In the genomic region with DNA sequence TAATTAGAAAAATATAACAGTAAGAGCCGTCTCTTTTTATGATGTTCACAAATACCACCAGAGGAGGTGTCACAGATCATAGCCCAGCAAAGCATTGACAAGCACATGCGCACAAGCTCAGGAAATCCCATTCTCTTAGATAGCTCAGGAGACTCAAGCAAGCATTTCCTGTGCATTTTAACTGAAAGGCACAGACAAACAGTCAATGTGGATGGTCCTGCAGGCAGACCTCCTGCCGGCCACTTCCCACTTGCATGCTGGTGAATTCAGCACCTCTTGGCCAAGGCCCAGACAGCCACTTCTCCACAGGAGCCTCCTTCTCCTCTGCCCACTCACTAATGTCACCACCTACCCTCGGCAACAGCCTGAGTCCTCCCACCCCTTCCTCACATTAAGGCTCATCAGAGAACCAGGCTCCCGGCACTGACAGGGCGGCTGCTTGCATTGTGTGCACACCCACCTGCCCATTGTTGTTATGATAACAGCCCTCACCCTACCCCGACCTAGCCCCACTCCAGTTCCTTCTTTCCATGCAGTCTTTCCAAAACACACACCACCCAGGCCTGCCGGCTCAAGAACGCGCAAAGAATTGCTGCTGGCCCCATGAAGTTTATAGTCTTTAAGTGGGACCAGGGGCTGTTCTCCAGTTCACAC, we compare ENCODE assay signal across 15 mouse cellular contexts.
DNase-seq lines count a peak whose midpoint lies in the region; ATAC-seq lines count a peak whose summit lies in the region.
"Had no signal": no experiment of that assay in that cellular context is flagged by ENCODE, and none has a peak within 500 bp of the region (broad histone marks: within the 10 kb centered on the region; RNA-seq: fewer than 3 reads in every experiment).

No protein-coding gene starts in this region.

- H3K4me2 ChIP-seq in hindbrain, embryonic 13.5 days: no peak overlapping the region
- no peak overlapping the region for H3K4me2 ChIP-seq in hindbrain, embryonic 14.5 days (replicated peaks)
- H3K4me2 ChIP-seq: hindbrain, embryonic 15.5 days; limb, embryonic 13.5 days; midbrain, embryonic 12.5 days had no signal

- DNase-seq in hindbrain, embryonic 14.5 days (ENCODE audit: low spot score): no peak
- DNase-seq in right cerebral cortex, adult 18-20 months: peak; percentile 18
- no peak for DNase-seq in right cerebral cortex, postnatal 4 days
- DNase-seq in urinary bladder, adult 18-20 months (ENCODE audit: low spot score in 2 of 2): no peak
- no peak for DNase-seq in adipocyte (ENCODE audit: low spot score)
- DNase-seq: adrenal gland, postnatal 14 days; heart, adult 18-20 months; kidney, adult 9 months; lung, adult 2 months had no signal

- H3K27ac ChIP-seq in hindbrain, embryonic 13.5 days: no peak overlapping the region
- H3K27ac ChIP-seq in hindbrain, embryonic 14.5 days: no peak overlapping the region
- H3K27ac ChIP-seq: hindbrain, embryonic 15.5 days; left cerebral cortex, adult 2 months; limb, embryonic 13.5 days; midbrain, embryonic 12.5 days had no signal

- no peak overlapping the region for H3K4me3 ChIP-seq in hindbrain, embryonic 13.5 days
- no peak overlapping the region for H3K4me3 ChIP-seq in hindbrain, embryonic 14.5 days (replicated peaks; ENCODE audit: low read length)
- H3K4me3 ChIP-seq: hindbrain, embryonic 15.5 days; left cerebral cortex, adult 2 months; limb, embryonic 13.5 days; midbrain, embryonic 12.5 days had no signal

- no peaks in the 10 kb centered on the region for H3K36me3 ChIP-seq in hindbrain, embryonic 13.5 days
- H3K36me3 ChIP-seq in hindbrain, embryonic 14.5 days (replicated peaks; ENCODE audit: control insufficient read depth, insufficient read depth): no peaks in the 10 kb centered on the region
- H3K36me3 ChIP-seq: hindbrain, embryonic 15.5 days; limb, embryonic 13.5 days; midbrain, embryonic 12.5 days had no signal

- 68% methylated on average over 10 of the region's 10 CpGs for WGBS in hindbrain, embryonic 13.5 days
- 69% methylated on average over 10 of the region's 10 CpGs for WGBS in hindbrain, embryonic 14.5 days

- ATAC-seq in hindbrain, embryonic 13.5 days (ENCODE audit: low FRiP score): peak; percentile 47
- ATAC-seq in hindbrain, embryonic 14.5 days (ENCODE audit: low FRiP score): no peak
- ATAC-seq in megakaryocyte progenitor cell, adult 5-6 weeks (replicated peaks; ENCODE audit: poor library complexity): peak; percentile 71

- H3K9me3 ChIP-seq in hindbrain, embryonic 13.5 days: no peaks in the 10 kb centered on the region
- H3K9me3 ChIP-seq in hindbrain, embryonic 14.5 days (ENCODE audit: control insufficient read depth, low read length): no peaks in the 10 kb centered on the region
- H3K9me3 ChIP-seq: hindbrain, embryonic 15.5 days; limb, embryonic 13.5 days; midbrain, embryonic 12.5 days had no signal

- H3K9ac ChIP-seq in hindbrain, embryonic 13.5 days: 0 out of 2 replicates have a peak overlapping the region, but pooled peaks have one; percentile 29
- no peak overlapping the region for H3K9ac ChIP-seq in hindbrain, embryonic 14.5 days
- H3K9ac ChIP-seq: hindbrain, embryonic 15.5 days; limb, embryonic 13.5 days; midbrain, embryonic 12.5 days had no signal

- no peaks in the 10 kb centered on the region for H3K27me3 ChIP-seq in hindbrain, embryonic 13.5 days
- no peaks in the 10 kb centered on the region for H3K27me3 ChIP-seq in hindbrain, embryonic 14.5 days (ENCODE audit: control insufficient read depth, insufficient read depth, low read length)
- H3K27me3 ChIP-seq: hindbrain, embryonic 15.5 days; limb, embryonic 13.5 days; midbrain, embryonic 12.5 days had no signal

- peaks cover 31% of the 10 kb centered on the region for H3K4me1 ChIP-seq in hindbrain, embryonic 13.5 days (replicated peaks)
- H3K4me1 ChIP-seq in hindbrain, embryonic 14.5 days (replicated peaks; ENCODE audit: control insufficient read depth, insufficient read depth, low read length): peaks cover 11% of the 10 kb centered on the region; the same call in 1 of the 2 replicates
